Mouse (Mus musculus): Measurements from ENCODE around the gene Slc2a1.

The Slc2a1 gene

DNA sequence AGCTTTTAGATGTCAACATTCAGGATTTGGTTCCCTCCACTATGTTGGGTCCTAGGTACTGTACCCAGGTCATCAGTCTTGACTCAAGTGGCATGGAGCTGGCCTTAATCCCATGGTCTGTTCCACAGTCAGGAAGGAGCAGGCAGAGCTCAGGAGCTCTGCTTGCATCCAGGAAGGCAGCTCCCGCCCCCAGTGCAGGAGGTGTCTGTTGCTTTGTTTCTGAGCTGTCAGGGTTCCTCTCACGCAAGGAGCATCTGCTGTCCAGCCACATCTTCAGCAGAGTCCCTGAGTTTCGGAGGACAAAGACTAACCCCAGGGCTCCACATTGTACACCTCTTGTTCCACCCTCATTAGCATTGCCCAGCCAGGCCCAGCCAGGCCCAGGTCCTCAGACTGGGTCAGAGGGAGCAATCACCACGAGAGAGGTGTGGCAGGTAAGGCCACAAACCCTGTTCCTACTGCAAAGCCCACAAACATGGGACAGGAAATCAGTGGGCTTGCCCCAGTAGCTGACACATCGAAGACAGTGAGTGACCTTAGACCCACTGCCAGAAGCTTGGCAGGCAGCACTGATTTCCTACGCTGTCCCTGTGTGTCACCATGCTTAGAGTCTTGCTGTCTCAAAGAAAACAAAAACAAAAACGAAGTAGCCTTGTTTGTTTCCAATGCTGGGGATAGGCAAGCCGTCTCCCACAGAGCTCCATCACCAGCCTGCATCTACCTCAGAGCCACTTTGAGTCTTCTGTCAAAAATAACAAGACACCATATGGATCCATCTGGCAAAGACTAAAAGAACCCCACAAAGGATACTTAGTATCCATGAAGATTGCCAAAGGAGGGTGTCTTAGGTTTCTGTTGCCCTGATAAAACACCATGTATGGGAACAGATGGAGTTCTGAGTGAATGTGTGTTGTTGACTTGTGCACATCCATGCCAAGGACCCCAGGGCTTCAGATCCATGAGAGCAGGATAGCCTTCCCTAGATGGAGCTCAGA is 10.0 kb upstream of the Slc2a1 start:
- no peak for DNase-seq (ENCODE audit: low read depth, low spot score)

DNA sequence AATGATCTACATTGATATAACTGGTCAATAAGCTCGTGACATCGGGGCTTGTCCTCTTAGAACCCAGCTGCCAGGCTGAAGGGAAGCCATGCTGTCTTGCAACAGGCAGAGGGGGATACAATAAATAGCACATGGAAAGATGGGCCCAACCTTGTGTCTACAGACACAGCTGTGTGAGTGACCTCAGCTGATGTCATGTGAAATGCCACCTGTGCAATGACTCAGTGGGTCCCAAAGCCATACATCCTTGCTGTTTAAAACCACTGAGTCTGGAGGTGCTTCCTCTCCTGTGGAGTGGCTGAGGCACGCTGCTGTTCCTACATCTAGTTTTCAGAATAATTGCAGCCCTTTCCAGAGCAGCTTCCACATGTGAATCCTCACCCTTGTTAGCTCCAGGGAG is 7.1 kb upstream of the Slc2a1 start:
- no peak for DNase-seq (ENCODE audit: low read depth, low spot score)

DNA sequence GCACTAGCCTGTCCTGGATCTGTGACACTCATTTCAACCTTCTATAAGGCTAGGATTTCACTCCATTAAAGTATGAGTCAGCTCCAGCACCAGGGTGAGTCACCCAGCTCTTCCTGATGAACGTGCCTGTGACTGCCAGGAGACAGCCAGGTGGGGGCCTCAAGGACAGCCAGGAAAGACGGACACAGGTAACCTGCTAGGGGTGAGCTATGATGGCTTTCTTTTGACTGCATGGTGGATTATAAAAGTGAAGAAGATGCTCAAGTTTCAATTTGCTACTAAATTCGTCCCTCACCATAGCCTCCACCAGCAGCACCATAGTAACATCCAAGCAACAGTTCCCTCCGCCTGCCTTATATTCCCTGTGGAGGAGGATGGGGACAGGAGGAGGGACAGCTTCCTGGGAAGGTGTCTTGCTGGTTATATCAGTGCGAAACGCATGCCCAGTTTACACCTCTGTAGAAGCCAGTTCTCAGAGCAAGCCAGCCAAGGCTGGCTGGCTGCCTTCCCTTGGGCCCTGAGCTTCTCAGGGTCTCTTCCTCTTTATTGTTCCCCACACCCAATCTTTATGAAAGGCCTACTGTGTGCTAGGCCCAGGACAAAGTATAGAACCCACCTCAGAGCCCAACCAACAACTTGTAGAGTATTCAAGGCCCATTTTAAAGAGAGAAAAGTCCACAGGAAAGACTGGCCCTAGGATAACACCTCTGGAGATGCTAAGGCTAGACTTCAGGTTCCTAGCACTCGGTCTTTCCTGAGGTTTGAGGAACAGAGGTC is 6.0 kb upstream of the Slc2a1 start:
- DNase-seq (ENCODE audit: low read depth, low spot score), result no peak

DNA sequence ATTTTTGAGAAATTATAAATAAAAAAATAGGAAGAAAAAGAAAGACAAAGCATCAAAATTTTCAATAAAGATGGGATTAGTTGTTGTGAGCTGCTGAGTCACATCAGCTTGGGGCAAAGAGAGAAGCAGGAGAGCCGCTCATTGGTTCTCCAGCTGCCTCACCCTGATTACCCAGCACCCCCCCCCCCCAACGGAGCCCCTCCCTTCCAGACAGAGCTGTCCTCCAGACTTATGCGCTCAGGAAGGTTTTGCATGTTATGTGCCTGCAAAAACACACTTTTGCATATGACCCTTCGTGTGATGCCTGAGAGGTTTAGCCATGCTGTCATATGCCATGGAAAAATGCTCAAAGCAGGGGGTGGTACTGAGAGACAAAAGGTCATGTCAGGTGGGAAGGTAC is 3.7 kb upstream of the Slc2a1 start:
- DNase-seq (ENCODE audit: low read depth, low spot score), result no peak

DNA sequence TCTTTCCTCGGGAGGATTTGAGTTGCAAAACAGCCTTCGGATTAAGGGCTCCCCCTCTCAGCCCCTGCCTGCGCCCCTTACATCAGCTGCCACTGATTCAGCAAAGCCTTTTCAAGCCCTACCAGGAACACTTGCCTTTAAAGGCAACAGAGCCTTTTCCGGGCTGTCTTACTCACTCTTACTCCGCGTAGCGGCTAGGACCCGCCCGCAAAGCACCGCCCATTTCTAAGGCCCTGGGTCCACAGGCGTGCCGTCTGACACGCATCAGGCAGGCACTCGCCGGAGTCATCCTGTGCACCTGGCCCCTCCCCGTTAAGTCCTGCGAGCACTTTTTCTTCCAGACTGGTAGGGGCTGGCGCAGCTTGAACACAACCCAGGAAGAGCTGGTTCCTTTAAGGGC is 2.8 kb upstream of the Slc2a1 start:
- peak; percentile 74 for DNase-seq (ENCODE audit: low read depth, low spot score)

DNA sequence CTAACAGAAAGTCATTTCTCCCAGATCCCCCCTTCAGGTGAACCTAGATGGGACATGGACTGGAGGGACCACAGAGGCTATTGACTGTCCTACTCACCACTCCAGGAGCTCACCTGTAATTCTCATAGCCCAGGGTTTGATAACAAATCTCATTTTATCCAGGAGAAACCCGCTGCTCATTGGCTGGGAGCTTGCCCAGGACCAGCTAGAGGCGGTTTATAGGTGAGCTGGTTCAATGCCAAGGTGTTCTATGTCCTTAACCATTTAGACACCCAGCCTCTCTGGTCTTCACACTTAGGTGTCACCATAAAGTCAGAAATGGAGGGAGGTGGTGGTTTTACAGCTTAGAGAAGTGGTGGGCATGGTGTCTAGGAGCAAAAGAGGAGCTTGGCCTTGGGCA is 644 bp upstream of the Slc2a1 start:
- DNase-seq (ENCODE audit: low read depth, low spot score), result no peak

DNA sequence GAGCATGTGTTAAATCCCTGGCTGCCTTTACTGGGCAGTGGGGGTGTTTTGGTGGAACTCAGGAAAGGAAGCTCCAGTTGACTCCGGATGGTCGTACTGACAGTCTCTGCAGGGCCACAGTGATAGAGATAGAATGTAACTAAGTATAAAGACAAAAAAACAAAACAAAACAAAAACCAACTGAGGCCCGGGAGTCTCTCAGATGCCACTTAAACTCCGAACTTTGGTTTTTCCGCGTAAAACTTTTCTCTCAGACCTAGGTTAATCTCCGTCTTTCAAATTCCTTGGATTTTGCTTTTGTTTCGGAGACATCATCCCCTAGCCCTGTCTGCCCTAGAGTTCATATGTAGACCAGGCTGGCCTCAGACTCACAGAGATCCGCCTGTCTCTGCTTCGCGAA is 1.1 kb downstream of the Slc2a1 start:
- DNase-seq (ENCODE audit: low read depth, low spot score), result no peak

DNA sequence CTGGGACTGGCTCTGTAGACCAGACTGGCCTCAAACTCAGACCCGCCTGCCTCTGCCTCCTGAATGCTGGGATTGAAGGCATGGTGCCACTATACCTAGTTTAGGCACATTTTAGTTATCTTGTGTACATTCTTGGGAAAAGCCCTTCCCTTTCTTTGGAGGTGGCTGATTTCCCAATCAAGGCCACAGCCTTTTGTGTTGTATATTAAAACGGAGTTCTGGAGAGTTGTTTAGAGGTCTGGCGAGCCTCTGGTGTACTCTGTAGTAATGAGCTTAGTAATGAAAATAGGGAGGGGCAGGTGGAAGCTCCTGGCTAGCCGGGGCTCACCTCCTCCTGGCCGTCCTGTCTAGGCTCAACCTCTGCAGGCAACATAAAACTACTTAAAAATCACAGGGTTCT is 2.0 kb downstream of the Slc2a1 start:
- DNase-seq (ENCODE audit: low read depth, low spot score), result no peak

DNA sequence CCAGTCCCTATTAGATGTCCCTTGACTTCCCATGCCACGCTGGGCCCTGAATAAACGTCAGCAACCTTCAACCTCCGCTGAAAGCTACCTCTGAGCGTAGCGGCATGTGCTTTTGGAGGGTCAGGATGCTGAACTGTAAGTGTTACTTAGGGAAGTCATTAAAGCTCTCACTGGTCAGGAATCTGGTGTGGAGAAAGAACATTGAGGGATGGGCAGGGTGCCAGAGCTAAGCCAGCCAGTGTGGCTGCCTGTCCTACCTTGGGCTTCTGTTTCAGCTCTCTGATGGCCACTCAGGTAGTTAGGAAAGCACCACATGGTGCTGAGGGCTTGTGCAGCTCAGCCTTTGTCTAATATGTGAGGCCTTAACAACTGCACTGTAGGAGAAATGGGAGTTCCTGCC is 2.9 kb downstream of the Slc2a1 start:
- no peak for DNase-seq (ENCODE audit: low read depth, low spot score)

DNA sequence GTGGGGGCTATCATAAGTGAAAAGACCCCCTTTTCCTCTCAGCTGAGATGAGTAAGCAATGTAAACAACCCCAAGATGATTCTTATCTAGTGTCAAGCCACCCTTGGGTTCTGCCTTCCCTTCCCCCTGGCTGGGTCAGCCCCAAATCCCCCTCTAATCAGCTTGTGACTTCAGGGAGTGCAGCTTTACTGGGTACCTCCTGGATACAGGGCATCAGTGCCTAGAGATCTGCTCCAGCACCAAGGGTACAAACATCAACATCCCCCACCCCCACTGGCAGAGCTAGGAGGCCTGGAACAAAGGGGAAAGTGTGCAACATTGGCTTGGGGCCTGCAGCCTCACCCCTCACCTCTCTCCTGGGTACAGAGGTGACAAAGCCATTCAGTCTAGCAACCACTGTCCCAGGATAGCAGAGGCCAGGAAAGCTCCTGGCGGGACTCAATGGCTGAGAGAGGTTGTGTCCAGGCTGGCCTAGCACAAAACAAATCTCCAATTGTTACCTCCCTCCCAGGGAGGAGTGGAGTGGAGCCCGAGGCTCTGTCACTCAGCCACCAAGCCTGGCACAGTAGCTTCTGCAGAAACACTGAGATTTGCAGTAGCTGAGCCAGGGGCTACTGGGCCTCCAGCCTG is 3.9 kb downstream of the Slc2a1 start:
- no peak for DNase-seq (ENCODE audit: low read depth, low spot score)

DNA sequence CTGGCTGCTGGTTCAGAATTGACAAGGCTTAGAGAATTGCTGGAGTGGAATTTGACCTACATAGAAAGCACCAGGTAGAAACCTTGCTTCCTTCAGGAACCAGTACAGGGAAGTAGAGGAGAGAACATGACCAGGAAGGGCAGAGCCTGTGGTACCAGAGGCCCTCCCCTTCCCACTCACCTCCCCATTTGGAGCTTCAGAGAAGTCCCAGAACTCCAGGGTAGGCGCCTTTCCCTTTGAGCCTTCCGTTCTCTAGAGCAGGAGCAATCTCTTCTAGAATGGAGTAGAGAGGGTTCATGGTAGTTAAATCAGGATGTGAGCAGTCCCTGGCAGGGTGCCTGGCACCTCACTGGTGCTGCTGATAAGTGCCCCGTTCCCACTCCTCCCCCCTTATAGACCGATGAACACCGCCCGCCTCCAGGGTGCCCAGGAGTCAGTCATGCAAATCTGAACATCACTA is 7.1 kb downstream of the Slc2a1 start:
- no peak for DNase-seq (ENCODE audit: low read depth, low spot score)

DNA sequence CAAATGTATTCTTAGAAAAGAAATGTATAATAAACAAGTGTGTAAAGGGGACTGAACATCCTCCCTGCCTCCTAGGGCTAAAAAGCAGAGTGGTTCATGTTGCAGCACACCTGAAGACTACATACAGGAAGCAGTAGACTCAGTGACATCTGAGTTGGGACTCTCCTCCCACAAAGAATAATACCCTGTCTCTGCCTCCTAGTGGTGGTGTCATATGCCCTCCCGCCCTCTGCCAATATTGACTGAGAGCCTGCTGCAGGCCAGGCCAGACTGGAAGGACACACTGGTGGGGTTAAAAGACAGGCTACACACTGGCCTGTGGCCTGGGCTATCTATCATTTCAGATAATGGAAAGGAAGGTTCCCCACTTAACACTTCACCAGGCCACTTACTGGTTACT is 7.8 kb downstream of the Slc2a1 start:
- no peak for DNase-seq (ENCODE audit: low read depth, low spot score)

DNA sequence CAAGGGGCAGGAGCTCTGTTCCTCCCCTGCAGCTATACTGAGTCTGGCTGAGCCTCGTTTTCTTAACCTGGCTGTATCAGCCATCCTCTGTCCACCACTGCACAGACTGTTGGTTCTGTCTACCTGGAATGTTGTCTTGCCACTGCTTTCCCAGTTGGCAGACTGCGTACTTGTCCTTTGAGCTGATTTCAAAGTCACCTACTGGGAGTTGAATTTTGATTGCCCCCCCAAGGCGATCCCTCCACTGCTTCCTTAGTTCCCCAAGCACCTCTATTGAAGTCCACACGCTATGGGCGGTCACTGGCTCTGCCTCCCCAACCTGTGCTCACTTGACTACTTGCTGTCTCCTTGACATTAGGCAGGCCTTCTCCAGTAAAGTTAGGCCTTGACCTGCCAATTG is 9.1 kb downstream of the Slc2a1 start:
- no peak for DNase-seq (ENCODE audit: low read depth, low spot score)

DNA sequence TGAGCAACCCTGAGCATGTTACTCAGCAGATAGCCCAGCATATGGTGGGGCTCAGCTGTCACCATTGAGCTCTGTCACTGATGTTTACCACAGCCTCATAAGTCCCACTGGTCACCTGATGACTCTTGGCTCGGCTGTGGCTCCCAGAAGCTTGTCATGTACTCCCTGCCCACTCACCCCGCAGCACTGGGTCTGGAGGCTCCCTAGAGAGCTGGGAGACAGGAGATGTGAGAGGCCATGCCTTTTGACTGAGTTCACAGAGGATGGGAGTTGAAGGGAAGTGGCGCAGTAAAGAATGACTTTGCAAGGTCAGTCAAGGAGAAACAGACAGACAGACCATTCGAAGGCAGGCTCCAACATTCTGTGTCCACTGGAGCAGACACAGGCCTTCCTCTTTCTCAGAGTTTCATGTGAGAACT is 10.2 kb downstream of the Slc2a1 start:
- no peak for DNase-seq (ENCODE audit: low read depth, low spot score)

DNA sequence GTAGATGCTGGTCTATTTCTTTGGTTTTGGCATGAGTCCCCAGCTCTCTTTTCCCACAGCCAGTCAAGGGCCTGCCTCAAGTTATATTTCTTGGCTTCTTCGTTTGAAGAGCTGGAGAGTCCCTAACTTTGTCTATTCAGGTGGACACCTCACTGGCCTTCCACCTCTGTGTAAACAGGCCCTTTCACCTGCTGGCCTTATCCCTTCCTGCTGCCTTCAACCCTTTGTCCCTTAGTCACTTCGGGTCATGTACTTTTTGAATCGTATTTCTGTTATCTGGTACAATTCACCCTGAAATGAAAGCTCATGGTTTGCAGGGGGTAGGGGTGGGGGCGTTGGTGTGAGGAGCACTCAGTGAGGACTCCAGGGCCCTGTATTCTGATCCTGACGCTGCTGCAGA is 10.8 kb downstream of the Slc2a1 start:
- no peak for DNase-seq (ENCODE audit: low read depth, low spot score)

DNA sequence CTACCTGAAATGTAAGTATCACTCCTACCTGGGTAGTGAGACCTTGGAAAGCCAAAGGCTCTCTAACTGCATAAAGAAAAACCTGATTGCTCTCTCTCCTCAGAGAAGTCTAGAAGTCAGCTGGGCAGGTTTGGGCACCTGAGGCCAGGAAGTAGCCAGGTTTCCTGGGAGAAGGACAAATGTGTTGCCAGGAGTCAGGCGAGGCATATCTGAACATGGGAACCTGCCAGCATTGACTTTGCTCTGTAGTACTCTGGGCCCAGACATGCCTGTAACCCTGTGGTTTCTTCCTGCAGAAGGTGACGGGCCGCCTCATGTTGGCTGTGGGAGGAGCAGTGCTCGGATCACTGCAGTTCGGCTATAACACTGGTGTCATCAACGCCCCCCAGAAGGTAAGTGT is 11.6 kb downstream of the Slc2a1 start:
- DNase-seq (ENCODE audit: low read depth, low spot score), result no peak

DNA sequence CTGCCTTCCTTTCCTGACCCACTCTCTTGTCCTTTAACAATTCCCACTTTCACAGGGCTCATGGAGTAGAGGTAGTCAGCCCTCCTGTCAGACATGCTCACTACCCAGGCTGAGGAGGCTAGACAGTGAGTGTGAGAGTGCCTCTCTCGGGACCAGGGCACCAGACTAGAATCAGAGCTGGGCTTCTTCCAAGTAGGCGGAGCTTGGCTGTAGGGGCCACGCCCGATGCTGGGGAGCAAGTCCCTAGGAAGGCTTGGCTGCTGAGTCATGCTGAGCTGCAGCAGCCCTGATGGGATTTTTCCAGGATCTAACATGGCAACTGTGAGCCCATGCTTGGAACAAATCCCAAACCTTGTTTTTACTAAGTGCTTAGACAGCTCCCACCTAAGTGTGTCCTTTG is 12.7 kb downstream of the Slc2a1 start:
- DNase-seq (ENCODE audit: low read depth, low spot score), result no peak

DNA sequence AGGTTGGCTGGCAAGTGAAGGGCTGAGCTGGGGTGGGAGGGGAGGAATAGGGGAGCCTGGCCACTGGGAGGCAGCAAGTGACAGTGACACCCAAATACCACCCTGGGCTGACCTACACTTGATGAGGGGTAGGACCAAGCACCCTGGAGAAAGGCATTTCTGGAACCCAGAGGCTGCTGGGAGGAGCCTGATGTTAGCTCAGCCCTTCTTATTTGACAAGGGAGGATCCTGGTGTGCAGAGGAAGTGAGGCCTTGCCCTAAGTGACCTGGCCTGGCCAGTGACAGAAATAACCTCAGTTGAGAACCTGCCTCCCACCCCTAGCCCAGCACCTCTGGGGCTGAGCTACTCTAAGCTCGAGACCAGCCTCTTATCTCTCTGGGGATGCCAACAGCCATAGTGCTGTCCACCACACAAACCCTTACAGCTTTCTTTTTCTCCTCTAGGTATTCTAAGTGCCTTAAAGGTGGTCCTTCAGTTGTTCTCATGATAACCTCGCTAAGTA is 16.3 kb downstream of the Slc2a1 start:
- DNase-seq (ENCODE audit: low read depth, low spot score), result no peak

DNA sequence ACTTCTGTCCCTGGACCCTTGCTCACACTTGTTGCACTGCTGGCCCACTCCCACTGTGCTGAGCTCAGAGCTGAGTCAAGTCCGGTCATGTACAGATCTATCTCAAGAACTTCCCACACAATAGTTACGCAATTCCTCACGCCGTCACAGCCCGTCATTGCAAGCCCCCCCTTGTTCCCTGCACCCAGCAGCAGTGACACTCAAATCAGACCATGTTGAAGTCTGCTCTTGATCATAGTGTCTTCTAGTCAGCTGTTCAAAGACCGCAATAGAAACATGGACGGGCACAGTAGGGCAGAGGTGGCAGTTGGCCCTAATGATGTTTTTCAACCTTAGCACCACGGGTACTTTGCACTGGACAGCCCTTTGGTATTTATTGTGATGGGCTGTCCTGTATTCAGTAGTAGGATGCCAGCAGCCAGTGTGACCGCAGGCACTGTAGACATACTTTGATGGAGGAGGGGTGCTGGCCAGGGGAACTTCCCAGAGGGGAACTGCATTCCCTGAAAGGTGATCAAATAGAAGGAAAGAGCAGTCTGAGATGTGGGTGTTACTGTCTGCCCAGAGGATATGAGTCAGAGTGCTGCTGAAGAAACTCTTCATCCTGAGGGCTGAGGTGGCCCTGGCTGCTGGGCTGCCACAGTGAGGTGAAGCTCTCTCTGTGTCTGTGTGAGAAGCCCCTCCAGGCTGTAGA is 17.2 kb downstream of the Slc2a1 start:
- no peak for DNase-seq (ENCODE audit: low read depth, low spot score)

DNA sequence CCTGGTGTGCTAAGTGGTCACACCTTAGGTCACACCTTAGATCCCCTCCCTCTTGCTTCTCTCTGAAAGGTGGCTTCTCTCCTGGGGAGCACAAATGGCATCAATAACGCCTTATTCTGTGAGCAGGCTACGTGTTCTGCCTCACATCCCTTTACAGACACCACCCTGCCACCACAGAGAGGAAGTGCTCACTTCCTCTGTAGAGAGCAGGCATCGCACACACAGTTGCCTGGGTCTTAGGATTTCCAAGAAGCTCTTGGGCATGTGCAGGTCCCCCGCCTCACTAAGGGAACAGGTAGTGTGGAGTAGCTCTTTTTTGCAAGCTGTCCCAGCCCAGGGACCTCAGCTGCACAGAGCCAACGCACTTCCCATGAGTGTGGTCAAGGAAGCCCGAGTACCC is 18.7 kb downstream of the Slc2a1 start:
- DNase-seq (ENCODE audit: low read depth, low spot score), result no peak

DNA sequence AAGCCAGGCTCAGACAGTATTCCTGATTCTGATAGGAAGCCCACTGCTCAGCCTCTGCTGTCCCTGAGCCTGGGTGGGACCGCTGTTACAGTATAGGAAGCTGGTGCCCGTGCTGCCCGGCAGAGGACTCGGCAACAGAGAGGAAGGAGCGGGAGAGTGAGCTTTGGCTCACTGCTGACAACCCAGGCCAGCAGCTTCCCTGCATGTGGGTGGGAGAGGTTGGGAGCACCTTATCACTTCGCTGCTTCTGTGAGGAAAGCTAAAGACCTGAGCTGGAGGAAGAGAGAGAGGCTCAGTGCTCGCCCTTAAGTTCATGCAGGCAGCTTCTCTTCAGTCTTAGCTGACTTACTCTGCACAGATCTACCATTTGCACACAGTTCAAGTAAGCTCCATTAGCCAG is 20.0 kb downstream of the Slc2a1 start:
- DNase-seq (ENCODE audit: low read depth, low spot score), result no peak
